Mouse (Mus musculus) MEL (cell line): ENCODE data around the gene Ipmk.

Experiments
- CHD2 ChIP-seq: IDR thresholded peaks from 2 replicates; pipeline ENCODE4 v1.6.1; 2011; ENCODE audit warnings: low read length, improper control_type of control experiment
- CTCF ChIP-seq, 3 experiments: IDR thresholded peaks in 2 of 3; conservative IDR thresholded peaks in 1 of 3; 2 replicates each; pipeline ENCODE4 v1.5.1; 2011 to 2012; ENCODE audit warnings: low read length in 3 of 3, low read depth in 2 of 3, mild to moderate bottlenecking in 2 of 3, improper control_type of control experiment in 1 of 3, inconsistent platforms in 1 of 3, mixed read lengths in 1 of 3, moderate library complexity in 1 of 3; ENCODE audit not compliant: control insufficient read depth in 1 of 3, insufficient read depth in 1 of 3, poor library complexity in 1 of 3, severe bottlenecking in 1 of 3
- EP300 ChIP-seq, 2 experiments: IDR thresholded peaks; 2 replicates each; pipeline ENCODE4 v1.6.1; 2011; ENCODE audit warnings: improper control_type of control experiment in 2 of 2, low read length in 2 of 2, low read depth in 1 of 2, mild to moderate bottlenecking in 1 of 2
- HCFC1 ChIP-seq: IDR thresholded peaks from 2 replicates; pipeline ENCODE4 v1.6.1; 2012; ENCODE audit warnings: low read depth, mild to moderate bottlenecking, inconsistent platforms, low read length, improper control_type of control experiment, moderate library complexity
- JUND ChIP-seq: IDR thresholded peaks from 2 replicates; pipeline ENCODE4 v1.6.1; 2011; ENCODE audit warnings: low read depth, mild to moderate bottlenecking, improper control_type of control experiment, low read length
- MAFK ChIP-seq: IDR thresholded peaks from 2 replicates; pipeline ENCODE4 v1.6.1; 2011; ENCODE audit warnings: low read depth, mild to moderate bottlenecking, low read length, improper control_type of control experiment, borderline replicate concordance
- MEF2A ChIP-seq: IDR thresholded peaks from 2 replicates; pipeline ENCODE4 v1.6.1; 2014; ENCODE audit warnings: low read depth, mild to moderate bottlenecking, inconsistent platforms, low read length, improper control_type of control experiment; ENCODE audit not compliant: poor library complexity, insufficient replicate concordance, severe bottlenecking; ENCODE audit errors: extremely low read depth
- POLR2A ChIP-seq, 2 experiments: IDR thresholded peaks; 2 replicates each; pipeline ENCODE4 v1.6.1; 2011 to 2012; ENCODE audit warnings: low read length in 2 of 2, mild to moderate bottlenecking in 2 of 2, control low read depth in 1 of 2, improper control_type of control experiment in 1 of 2, low read depth in 1 of 2, moderate library complexity in 1 of 2; ENCODE audit not compliant: control insufficient read depth in 1 of 2, insufficient read depth in 1 of 2, poor library complexity in 1 of 2
- POLR2AphosphoS2 ChIP-seq: IDR thresholded peaks from 2 replicates; pipeline ENCODE4 v1.6.1; 2011; ENCODE audit warnings: low read length, improper control_type of control experiment
- TAL1 ChIP-seq: IDR thresholded peaks from 2 replicates; pipeline ENCODE4 v1.6.1; 2012; ENCODE audit warnings: mild to moderate bottlenecking, inconsistent platforms, low read length, moderate library complexity, mixed read lengths
- ZC3H11A ChIP-seq: IDR thresholded peaks from 2 replicates; pipeline ENCODE4 v1.6.1; 2012; ENCODE audit warnings: low read depth, mild to moderate bottlenecking, inconsistent platforms, low read length, improper control_type of control experiment

DNA sequence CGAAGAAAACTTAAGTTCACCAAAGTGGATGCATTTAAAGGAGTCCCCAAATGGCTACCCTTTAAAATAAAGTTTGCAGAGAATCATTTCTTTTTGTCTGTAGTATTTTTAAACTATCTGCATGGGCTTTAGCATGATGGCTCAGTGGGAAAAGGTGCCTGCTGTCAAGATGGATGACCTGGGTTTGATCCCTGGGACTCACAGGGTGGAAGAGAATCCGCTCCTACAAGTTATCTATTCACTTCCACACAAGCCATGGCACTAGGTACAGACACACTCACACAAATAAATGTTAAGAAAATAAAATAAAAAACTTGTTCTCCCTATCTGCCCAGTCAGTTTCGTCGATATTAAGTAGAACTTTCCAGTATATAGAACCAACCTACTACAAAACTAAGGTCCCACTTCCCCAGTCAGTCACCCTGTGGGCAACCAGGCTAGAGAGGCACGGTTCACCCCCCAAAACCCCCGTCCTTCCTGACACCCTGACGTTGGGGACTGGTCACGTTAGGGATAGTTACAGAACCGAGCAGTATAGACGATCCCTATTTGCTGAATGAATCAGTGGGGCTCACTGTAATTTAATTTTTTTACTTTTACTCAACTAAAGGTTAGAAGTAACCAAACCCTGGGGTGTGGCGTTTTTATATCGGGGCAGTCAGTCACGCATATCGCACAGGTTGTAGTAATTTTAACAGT lies 3.8 kb upstream of the Ipmk start:
- TF ChIP-seq POLR2AphosphoS2 (no peak), POLR2A (IDR thresholded peaks at IDR 0.05; ENCODE audit: control insufficient read depth in 1 of 2, insufficient read depth in 1 of 2, low read depth in 1 of 2, low read length in 2 of 2, poor library complexity in 1 of 2) (no peak), MEF2A (no peak), CTCF (IDR thresholded peaks at IDR 0.05 in 2 of 3, conservative IDR thresholded peaks at IDR 0.05 in 1 of 3; ENCODE audit: control insufficient read depth in 1 of 3, insufficient read depth in 1 of 3, low read depth in 2 of 3, low read length in 3 of 3, poor library complexity in 1 of 3, severe bottlenecking in 1 of 3) (no peak), TAL1 (no peak), MAFK (no peak), JUND (no peak), CHD2 (no peak), ZC3H11A (no peak), HCFC1 (no peak), EP300 (IDR thresholded peaks at IDR 0.05; ENCODE audit: low read depth in 1 of 2, low read length in 2 of 2) (no peak)
